Mouse (Mus musculus) heart, adult 2 months (tissue): ENCODE measurements around the gene Cnnm2.

ENCODE experiments used
- CTCF ChIP-seq: fragments of 200-600 bp; IDR thresholded peaks from 2 replicates; pipeline ENCODE4 v1.8.1; 2022; ENCODE audit warnings: antibody characterized with exemption, mild to moderate bottlenecking, moderate library complexity
- EP300 ChIP-seq: fragments of 200-500 bp; IDR thresholded peaks from 2 replicates; pipeline ENCODE4 v1.6.1; 2011; ENCODE audit warnings: low read depth, low read length, control low read depth; ENCODE audit not compliant: insufficient read depth
- POLR2A ChIP-seq: fragments of 200-500 bp; IDR thresholded peaks from 2 replicates; pipeline ENCODE4 v1.6.1; 2011; ENCODE audit warnings: mild to moderate bottlenecking, low read depth, low read length, control low read depth; ENCODE audit not compliant: insufficient read depth

DNA sequence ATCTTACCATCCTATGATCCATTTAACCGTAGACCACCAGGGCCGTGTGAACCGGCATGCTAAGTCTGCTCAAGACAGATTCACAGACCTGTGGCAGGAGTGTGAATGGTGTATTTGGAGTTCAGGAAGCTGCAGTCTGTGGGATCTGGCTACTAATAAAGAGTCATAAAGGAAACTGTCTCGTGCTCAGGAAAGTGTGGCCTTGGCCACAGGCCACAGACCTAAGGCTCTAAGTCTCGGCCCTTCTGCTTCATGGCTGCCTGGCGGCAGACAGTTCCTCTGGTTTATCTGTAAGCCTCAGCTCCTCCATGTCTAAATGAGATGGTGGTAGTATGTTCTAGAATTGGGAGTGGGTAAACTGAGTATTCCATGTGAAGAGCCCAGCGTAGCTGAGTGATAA lies 30.0 kb downstream of the Cnnm2 start:
- TF ChIP-seq POLR2A (no peak), CTCF (no peak), EP300 (no peak)
